8 mouse cellular contexts compared by ENCODE assay signal in genomic region chr11:72214591-72215409, GRCm38 (mm10). TPM values are rescaled to one million over a fixed set of nuclear protein-coding genes. Genes with fewer than 3 reads are reported as not detected.
DNase-seq lines count a peak whose midpoint lies in the region; ATAC-seq and TF ChIP-seq lines count a peak whose summit lies in the region.

No protein-coding gene starts in this region.

- no peaks in the 10 kb centered on the region for H3K27me3 ChIP-seq in forebrain, embryonic 15.5 days
- H3K27me3 ChIP-seq in lung, embryonic 14.5 days (ENCODE audit: insufficient read depth, low read length), result no peaks in the 10 kb centered on the region
- H3K27me3 ChIP-seq in thymus, adult 2 months (ENCODE audit: control insufficient read depth, insufficient read depth, low read length), result no peaks in the 10 kb centered on the region; the same call in 1 of the 2 replicates

- peaks cover 32% of the 10 kb centered on the region for H3K4me1 ChIP-seq in forebrain, embryonic 15.5 days
- H3K4me1 ChIP-seq in lung, embryonic 14.5 days (ENCODE audit: insufficient read depth), result peaks cover 5% of the 10 kb centered on the region
- H3K4me1 ChIP-seq in olfactory bulb, adult 2 months (ENCODE audit: control insufficient read depth, insufficient read depth, low read length), result peaks cover 9% of the 10 kb centered on the region; the same call in 1 of the 2 replicates
- peaks cover 6% of the 10 kb centered on the region for H3K4me1 ChIP-seq in thymus, adult 2 months (replicated peaks; ENCODE audit: control insufficient read depth, insufficient read depth, low read length)

- H3K4me2 ChIP-seq in forebrain, embryonic 15.5 days (replicated peaks), result peak overlapping the region; percentile 95
- peak overlapping the region; percentile 99 for H3K4me2 ChIP-seq in lung, embryonic 14.5 days

- TF ChIP-seq POLR2A in olfactory bulb, adult 2 months (IDR thresholded peaks at IDR 0.05; ENCODE audit: insufficient read depth, low read depth, low read length), result peak; percentile 45; the same call in 1 of the 2 replicates
- peak; percentile 57; the same call in 1 of the 2 replicates for TF ChIP-seq POLR2A in thymus, adult 2 months (IDR thresholded peaks at IDR 0.05; ENCODE audit: control insufficient read depth, extremely low read depth, insufficient read depth, low read length, poor library complexity)

- H3K36me3 ChIP-seq in forebrain, embryonic 15.5 days, result peaks cover 25% of the 10 kb centered on the region
- peaks cover 26% of the 10 kb centered on the region for H3K36me3 ChIP-seq in lung, embryonic 14.5 days (ENCODE audit: insufficient read depth)
- H3K36me3 ChIP-seq in thymus, adult 2 months (ENCODE audit: control insufficient read depth, insufficient read depth, low read length), result peaks cover 4% of the 10 kb centered on the region; the same call in 1 of the 2 replicates

- peak overlapping the region; percentile 84 for H3K9ac ChIP-seq in forebrain, embryonic 15.5 days (replicated peaks)
- peak overlapping the region; percentile 67 for H3K9ac ChIP-seq in lung, embryonic 14.5 days

- peak; percentile 99 for DNase-seq in ES-CJ7 (ENCODE audit: low read depth, low spot score)
- peak; percentile 89 for DNase-seq in cerebellum, adult 11 months
- peak; percentile 89 to 91 for DNase-seq in heart, postnatal 36 days
- peak; percentile 95 for DNase-seq in layer of hippocampus, adult 2 months (ENCODE audit: low spot score in 2 of 2)
- peak; percentile 99 for DNase-seq in lung, embryonic 14.5 days
- peak; percentile 88 for DNase-seq in thymus, adult 2 months

- peak; percentile 97 for ATAC-seq in forebrain, embryonic 15.5 days (replicated peaks)
- ATAC-seq in lung, embryonic 14.5 days (ENCODE audit: insufficient read depth), result peak; percentile 96

- peak overlapping the region; percentile 88 for H3K4me3 ChIP-seq in forebrain, embryonic 15.5 days
- peak overlapping the region; percentile 90 for H3K4me3 ChIP-seq in layer of hippocampus, adult 2 months
- H3K4me3 ChIP-seq in lung, embryonic 14.5 days (ENCODE audit: low read depth, low read length), result peak overlapping the region; percentile 84
- peak overlapping the region; percentile 66 for H3K4me3 ChIP-seq in olfactory bulb, adult 2 months (ENCODE audit: insufficient read depth, low read depth, low read length)
- peak overlapping the region; percentile 91 for H3K4me3 ChIP-seq in thymus, adult 2 months (ENCODE audit: control insufficient read depth, insufficient read depth, low read length)

- intact Hi-C loops in heart, postnatal 36 days (cut with DNase I), result no loop called here

- TF ChIP-seq CTCF in layer of hippocampus, adult 2 months (conservative IDR thresholded peaks at IDR 0.05), result peak; percentile 18; the same call in 1 of the 2 replicates
- no peak; the same call in 1 of the 2 replicates for TF ChIP-seq CTCF in lung, embryonic 14.5 days (IDR thresholded peaks at IDR 0.05; ENCODE audit: low read depth)
- TF ChIP-seq CTCF in olfactory bulb, adult 2 months (IDR thresholded peaks at IDR 0.05; ENCODE audit: insufficient read depth, low read depth, low read length), result no peak
- no peak for TF ChIP-seq CTCF in thymus, adult 2 months (IDR thresholded peaks at IDR 0.05; ENCODE audit: borderline replicate concordance, control insufficient read depth, extremely low read depth, insufficient read depth, low read length, poor library complexity)

- peak overlapping the region; percentile 91 for H3K27ac ChIP-seq in forebrain, embryonic 15.5 days (replicated peaks)
- H3K27ac ChIP-seq in layer of hippocampus, adult 2 months, result peak overlapping the region; percentile 82
- peak overlapping the region; percentile 67; the same call in 1 of the 2 replicates for H3K27ac ChIP-seq in lung, embryonic 14.5 days (ENCODE audit: low read depth)
- H3K27ac ChIP-seq in olfactory bulb, adult 2 months (ENCODE audit: insufficient read depth, low read depth, low read length), result peak overlapping the region; percentile 70
- peak overlapping the region; percentile 17; the same call in 1 of the 2 replicates for H3K27ac ChIP-seq in thymus, adult 2 months (ENCODE audit: control insufficient read depth, insufficient read depth, low read length)

- 1% methylated on average over 51 of the region's 51 CpGs for WGBS in forebrain, embryonic 15.5 days
- WGBS in lung, embryonic 14.5 days, result under 1% methylated on average over 51 of the region's 51 CpGs
- under 1% methylated on average over 51 of the region's 51 CpGs for WGBS in olfactory bulb, adult 2 months
- WGBS in thymus, adult 2 months, result 1% methylated on average over 51 of the region's 51 CpGs

- H3K9me3 ChIP-seq in forebrain, embryonic 15.5 days, result no peaks in the 10 kb centered on the region
- no peaks in the 10 kb centered on the region for H3K9me3 ChIP-seq in lung, embryonic 14.5 days (ENCODE audit: low read depth, low read length)

RNA-seq across cellular contexts. Expression of gene Med31, which starts 0.6 kb away (rescaled TPM):
- polyA plus RNA-seq in forebrain, embryonic 15.5 days (2015; fragmentation: Nextera tagmentation; extraction: Ambion mirVana), result 59.1 and 60.1 TPM in 2 replicates
- total RNA-seq in heart, postnatal 36 days (2021), result 10 to 100 TPM; 10.2 to 11.8 TPM
- total RNA-seq in layer of hippocampus, adult 2 months (2021), result 10 to 100 TPM; 14.5 to 14.6 TPM
- polyA plus RNA-seq in lung, embryonic 14.5 days (2014; fragmentation: Nextera tagmentation; extraction: Ambion mirVana), result 38.9 and 40.6 TPM in 2 replicates
- not detected in 2 replicates for polyA plus RNA-seq in olfactory bulb, adult 2 months (2012; ENCODE audit: insufficient read depth, insufficient read length, low replicate concordance, missing spikeins)
- polyA plus RNA-seq in thymus, adult 2 months (2012; rRNA removed), result 7.2 and 10.4 TPM in 2 replicates

RNA-seq across cellular contexts. Expression of gene Txndc17, which starts 7.5 kb away (rescaled TPM):
- 132 and 138 TPM in 2 replicates for polyA plus RNA-seq in forebrain, embryonic 15.5 days (2015; fragmentation: Nextera tagmentation; extraction: Ambion mirVana)
- 10 to 100 TPM; 44.3 to 46.0 TPM for total RNA-seq in heart, postnatal 36 days (2021)
- total RNA-seq in layer of hippocampus, adult 2 months (2021), result 10 to 100 TPM; 30.8 to 31.1 TPM
- 182 and 190 TPM in 2 replicates for polyA plus RNA-seq in lung, embryonic 14.5 days (2014; fragmentation: Nextera tagmentation; extraction: Ambion mirVana)
- polyA plus RNA-seq in olfactory bulb, adult 2 months (2012; ENCODE audit: insufficient read depth, insufficient read length, low replicate concordance, missing spikeins), result not detected in 2 replicates
- polyA plus RNA-seq in thymus, adult 2 months (2012; rRNA removed), result 36.3 and 44.9 TPM in 2 replicates

RNA-seq across cellular contexts. Expression of gene 4933427D14Rik, which starts 7.5 kb away (rescaled TPM):
- polyA plus RNA-seq in forebrain, embryonic 15.5 days (2015; fragmentation: Nextera tagmentation; extraction: Ambion mirVana), result 22.8 and 23.5 TPM in 2 replicates
- total RNA-seq in heart, postnatal 36 days (2021), result 1 to 10 TPM; 3.1 to 4.2 TPM
- 10 to 100 TPM; 28.9 to 31.1 TPM for total RNA-seq in layer of hippocampus, adult 2 months (2021)
- polyA plus RNA-seq in lung, embryonic 14.5 days (2014; fragmentation: Nextera tagmentation; extraction: Ambion mirVana), result 14.3 and 18.3 TPM in 2 replicates
- polyA plus RNA-seq in olfactory bulb, adult 2 months (2012; ENCODE audit: insufficient read depth, insufficient read length, low replicate concordance, missing spikeins), result not detected in 2 replicates
- polyA plus RNA-seq in thymus, adult 2 months (2012; rRNA removed), result 12.0 and 12.6 TPM in 2 replicates

RNA-seq across cellular contexts. Expression of gene Gm43951, which starts 8.2 kb away (rescaled TPM):
- 1.4 TPM in 2 replicates for polyA plus RNA-seq in forebrain, embryonic 15.5 days (2015; fragmentation: Nextera tagmentation; extraction: Ambion mirVana)
- under 1 TPM; 0.31 to 0.33 TPM for total RNA-seq in heart, postnatal 36 days (2021)
- total RNA-seq in layer of hippocampus, adult 2 months (2021), result 10 to 100 TPM; 11.0 to 14.1 TPM
- not detected in 2 replicates for polyA plus RNA-seq in lung, embryonic 14.5 days (2014; fragmentation: Nextera tagmentation; extraction: Ambion mirVana)
- not detected in 2 replicates for polyA plus RNA-seq in olfactory bulb, adult 2 months (2012; ENCODE audit: insufficient read depth, insufficient read length, low replicate concordance, missing spikeins)
- 0.24 and 0.70 TPM in 2 replicates for polyA plus RNA-seq in thymus, adult 2 months (2012; rRNA removed)

RNA-seq across cellular contexts. Expression of gene Slc13a5, which starts 52.2 kb away (rescaled TPM):
- 0.20 and 0.65 TPM in 2 replicates for polyA plus RNA-seq in forebrain, embryonic 15.5 days (2015; fragmentation: Nextera tagmentation; extraction: Ambion mirVana)
- not detected for total RNA-seq in heart, postnatal 36 days (2021)
- 1 to 10 TPM; 6.6 to 7.5 TPM for total RNA-seq in layer of hippocampus, adult 2 months (2021)
- not detected in 2 replicates for polyA plus RNA-seq in lung, embryonic 14.5 days (2014; fragmentation: Nextera tagmentation; extraction: Ambion mirVana)
- polyA plus RNA-seq in olfactory bulb, adult 2 months (2012; ENCODE audit: insufficient read depth, insufficient read length, low replicate concordance, missing spikeins), result not detected in 2 replicates
- polyA plus RNA-seq in thymus, adult 2 months (2012; rRNA removed), result 0.04 and 0.10 TPM in 2 replicates

Comparison
In these comparisons a context has a peak if more than half of its experiments do, and no peak if none do; other contexts are left out.
1. Peak in every context shown above with its lines: DNase-seq, ATAC-seq, H3K4me3 ChIP-seq and H3K27ac ChIP-seq.
2. H3K27ac ChIP-seq: peak in every context shown above with its lines; median percentile 91 in forebrain, embryonic 15.5 days; 82 in layer of hippocampus, adult 2 months; 70 in olfactory bulb, adult 2 months; 67 in lung, embryonic 14.5 days; 17 in thymus, adult 2 months.